Mouse (Mus musculus) cerebellum, postnatal 4 days (tissue): ENCODE results near the gene Ciita.

Experiments
- DNase-seq, 2 experiments: peaks; one replicate each; pipeline ENCODE4 v3.0.0; 2022; ENCODE audit warnings: low spot score in 2 of 2, mixed read lengths in 1 of 2

Gene Ciita

GRCm38 (mm10) chr16:10515953-10516572, 36.2 kb downstream of the Ciita start:
- DNase-seq, result no peak

GRCm38 (mm10) chr16:10518030-10518429, 38.2 kb downstream of the Ciita start:
- no peak for DNase-seq

GRCm38 (mm10) chr16:10520908-10521614, 41.2 kb downstream of the Ciita start:
- peak; percentile 80 to 89 for DNase-seq

GRCm38 (mm10) chr16:10522811-10523210, 43.0 kb downstream of the Ciita start:
- DNase-seq, result peak; percentile 54 to 82

DNA sequence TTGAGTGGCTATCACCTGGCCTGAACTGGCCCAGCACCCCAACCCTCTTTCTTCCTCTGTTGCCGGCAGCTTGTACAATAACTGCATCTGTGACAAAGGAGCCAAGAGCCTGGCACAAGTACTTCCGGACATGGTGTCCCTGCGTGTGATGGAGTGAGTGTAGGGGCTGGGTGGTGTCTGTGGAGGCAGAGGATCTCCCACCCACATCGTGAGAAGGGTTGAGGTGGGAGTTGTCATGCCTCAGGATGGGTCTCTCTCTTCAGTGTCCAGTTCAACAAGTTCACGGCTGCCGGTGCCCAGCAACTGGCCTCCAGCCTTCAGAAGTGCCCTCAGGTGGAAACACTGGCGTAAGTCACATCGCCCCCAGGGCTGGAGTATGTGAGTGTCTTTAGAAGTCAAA, 43.8 kb downstream of the Ciita start:
- DNase-seq, result no peak

GRCm38 (mm10) chr16:10524866-10525609, 45.2 kb downstream of the Ciita start:
- DNase-seq, result no peak

- no peak for DNase-seq
These were observed 45.7 kb downstream of the Ciita start for GRCm38 (mm10) chr16:10525610-10525980.

DNA sequence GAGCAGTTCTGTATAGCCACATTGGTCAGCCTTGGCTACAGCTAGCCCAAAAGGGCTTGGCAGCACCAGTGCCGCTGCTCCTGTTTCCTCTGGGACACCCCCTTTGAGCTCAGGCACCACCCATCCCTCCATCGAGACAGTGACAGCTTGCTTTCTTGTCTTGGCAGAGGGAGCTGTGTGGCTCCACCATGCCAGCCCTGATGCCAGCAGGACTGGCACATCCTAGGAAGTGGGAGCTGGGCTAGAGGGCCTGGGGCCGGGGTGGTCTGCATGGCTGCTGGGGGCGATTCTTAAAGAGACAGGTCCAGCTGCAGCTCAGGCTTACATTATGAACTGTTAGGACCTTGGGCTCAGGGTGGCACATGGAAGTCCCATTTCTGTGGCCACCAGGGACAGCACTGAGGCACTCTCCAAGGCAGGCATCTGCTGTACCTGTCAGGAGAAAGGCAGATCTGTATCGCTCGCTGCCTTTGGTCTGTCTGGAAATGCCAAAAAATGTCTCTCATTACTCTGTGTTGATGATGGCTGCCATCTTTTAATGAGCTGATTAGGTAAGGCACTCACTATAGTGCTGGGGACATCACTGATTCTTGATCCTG, 47.3 kb downstream of the Ciita start:
- DNase-seq, result peak in 1 of 2 experiments; percentile 26

DNA sequence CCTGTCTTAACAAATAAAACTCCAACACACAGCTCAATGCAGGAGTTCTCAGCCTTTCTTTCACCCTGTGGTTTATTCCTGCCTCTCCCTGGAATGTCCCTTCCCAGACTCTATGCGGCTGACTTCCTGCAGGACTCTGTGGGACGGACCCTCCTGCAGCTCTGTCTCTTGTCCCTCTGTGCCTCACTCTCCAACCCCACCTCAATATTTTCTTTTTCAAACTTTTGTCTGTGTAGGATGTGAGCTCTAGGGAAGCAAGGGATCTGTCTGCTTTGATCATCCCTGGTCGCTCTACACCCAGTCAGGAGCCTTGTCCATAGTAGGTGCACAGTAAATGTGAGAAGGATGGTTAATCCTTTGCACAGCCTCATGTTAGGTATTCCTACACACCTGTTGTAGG, 48.5 kb downstream of the Ciita start:
- no peak for DNase-seq

DNA sequence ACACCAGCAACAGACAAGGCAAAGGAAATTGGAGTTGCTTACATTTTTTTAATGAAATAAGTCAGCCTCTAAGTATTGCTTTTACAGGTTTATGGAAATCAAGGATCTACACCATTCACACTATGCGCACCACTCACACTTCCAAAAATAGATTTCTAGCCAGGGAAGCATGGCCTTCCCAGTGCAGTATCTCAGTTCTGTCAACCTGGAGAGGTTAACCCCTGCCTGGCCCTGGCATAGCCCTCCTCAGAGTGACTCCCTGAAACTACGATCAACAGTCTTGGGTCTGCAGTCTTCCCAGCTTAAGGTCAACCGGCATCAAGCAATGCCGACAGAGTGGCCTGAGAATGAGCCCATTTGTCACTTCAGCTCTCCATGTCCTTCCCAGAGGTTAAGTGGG, 50.3 kb downstream of the Ciita start:
- no peak for DNase-seq

GRCm38 (mm10) chr16:10533781-10534180, 53.9 kb downstream of the Ciita start:
- DNase-seq, result no peak

DNA sequence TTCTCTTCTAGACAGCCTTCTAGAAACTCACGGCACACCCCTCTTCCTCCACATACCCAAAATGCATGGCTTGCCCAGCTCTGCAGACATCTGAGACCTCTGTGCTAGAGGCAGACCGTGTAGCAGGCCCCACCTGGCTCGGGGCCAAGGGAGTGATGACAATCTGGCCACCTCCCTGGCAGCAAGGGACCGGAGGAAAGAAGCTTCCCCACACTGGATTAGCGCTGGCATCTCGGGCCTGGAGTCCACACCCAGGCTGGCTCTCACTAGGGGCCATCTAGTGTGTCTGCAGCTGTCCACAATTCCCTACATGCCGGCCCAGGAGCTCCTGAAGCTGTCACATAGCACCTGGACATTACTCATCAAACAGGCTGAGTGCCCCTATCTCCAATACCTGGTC, 54.7 kb downstream of the Ciita start:
- peak; percentile 41 to 77 for DNase-seq

DNA sequence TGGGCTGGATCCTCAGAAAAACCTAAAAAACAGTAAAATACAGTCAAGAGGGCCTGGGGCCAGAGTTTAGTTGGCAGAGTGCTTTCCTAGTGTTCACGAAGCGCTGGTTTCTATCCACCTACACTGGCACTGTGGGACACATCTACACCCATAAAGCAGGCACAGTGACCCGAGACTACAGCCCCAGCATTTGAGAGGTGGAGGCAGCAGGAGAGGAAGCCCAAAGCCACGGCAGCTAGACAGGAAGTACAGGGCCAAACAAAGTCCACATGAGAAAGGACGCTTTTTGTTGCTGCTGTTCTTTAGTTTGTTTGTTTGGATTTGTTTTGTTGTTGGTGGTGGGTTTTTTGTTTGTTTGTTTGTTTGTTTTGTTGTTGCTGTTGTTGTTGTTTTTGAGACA, 56.5 kb downstream of the Ciita start:
- no peak for DNase-seq

- DNase-seq, result no peak
These were observed 57.1 kb downstream of the Ciita start for GRCm38 (mm10) chr16:10536961-10537360.

- DNase-seq, result no peak
These were observed 61.1 kb downstream of the Ciita start for GRCm38 (mm10) chr16:10540763-10541597.

DNA sequence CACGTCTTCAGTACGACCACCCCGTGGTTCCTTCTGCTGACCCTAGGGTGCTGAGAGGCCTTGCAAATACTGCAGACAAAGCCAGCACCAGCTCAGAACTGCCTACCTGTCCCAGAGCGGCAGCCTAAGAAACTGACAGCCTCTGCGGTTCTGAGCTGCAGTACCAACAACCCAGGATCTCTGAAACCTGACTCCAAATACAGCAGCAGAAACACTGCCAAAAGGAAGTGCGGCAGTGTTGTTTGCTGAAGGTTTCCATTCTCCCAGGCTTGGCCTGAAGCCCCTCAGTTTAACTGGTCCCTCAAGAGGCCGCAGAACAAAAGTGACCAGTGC, 61.7 kb downstream of the Ciita start:
- DNase-seq, result no peak

DNA sequence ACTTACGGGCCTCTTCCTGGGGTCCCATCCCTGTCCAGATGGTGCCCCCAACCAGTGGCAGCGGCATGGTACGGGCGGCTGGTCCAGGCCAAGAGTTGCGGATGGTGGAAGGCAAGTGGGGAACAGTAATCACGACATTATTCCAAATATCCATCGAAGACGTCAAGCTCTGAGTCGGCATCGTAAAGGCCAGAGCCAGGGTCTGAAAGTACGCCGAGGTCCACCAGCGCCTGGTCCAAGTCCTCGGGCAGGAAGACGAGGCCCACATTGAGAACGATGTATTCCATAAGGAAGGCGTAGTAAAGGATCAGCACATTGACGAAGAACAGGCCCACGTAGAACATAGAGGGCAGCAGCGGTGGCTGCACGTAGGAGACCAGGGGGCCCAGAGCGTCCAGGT, 62.4 kb downstream of the Ciita start:
- peak in 1 of 2 experiments; percentile 14 for DNase-seq

DNA sequence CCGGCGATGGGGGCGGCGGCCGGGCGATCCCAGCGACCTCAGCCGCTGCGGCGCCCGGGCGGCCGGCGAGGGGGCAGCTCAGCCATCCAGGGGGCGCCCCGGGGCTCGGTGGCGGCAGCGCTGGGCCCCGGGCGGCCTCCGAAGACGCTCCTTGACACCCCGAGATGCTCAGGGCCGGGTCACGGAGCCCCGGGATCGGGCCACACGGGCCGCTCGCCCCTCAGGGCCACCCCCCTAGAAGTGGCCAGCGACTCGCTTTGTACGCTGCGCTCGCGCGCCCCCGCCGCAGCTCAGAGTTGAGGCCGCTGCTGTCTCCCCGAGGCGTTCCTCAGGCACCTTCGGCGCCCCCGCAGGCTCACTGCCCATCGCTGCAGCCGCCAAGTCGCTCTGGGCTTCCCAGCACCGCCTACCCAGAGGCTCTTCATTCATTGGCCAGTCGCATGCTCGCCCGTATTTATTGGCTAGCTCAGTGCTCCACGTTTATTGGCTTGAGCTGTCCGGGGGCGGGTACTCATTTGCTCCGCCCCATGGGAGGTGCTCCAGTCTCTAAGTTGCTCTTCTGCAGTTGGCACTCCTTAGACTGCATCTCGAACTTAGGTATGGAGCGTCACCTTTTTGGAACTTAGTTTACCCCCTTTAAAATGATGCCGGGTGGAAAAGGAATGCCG, 63.0 kb downstream of the Ciita start, which contains the start of gene Dexi:
TSS of gene Dexi (minus strand) at position 357 of the 668 bp plus-strand sequence.
- peak; percentile 81 to 88 for DNase-seq

DNA sequence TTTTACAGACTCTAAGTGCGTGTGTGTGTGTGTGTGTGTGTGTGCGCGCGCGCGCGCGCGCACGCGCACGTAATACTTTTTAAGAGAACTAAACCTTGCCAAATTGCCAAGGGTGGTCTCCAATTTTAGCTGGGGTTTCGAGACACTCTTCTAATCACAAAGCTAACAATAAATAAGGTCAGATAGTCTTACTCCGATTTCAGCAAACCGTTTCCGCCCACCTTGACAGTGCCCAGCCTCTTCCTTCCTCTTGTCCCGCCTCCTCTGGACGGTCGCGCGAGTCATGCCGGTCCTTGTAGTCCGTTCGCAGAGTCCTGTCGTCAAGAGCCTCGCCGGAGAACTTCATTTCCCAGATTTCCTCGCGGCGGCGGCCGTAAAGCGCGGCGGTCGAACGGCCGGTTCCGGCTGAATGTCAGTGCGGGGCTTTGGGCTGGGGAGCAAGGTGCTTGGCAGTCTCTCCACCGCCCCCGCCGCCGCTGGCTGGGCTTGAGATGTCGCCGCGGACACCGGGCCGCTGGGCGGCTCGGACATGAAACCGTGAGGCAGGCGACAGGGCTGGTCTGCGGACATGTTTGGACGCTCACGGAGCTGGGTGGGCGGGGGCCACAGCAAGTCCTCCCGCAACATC, 65.2 kb downstream of the Ciita start, which contains the start of gene Clec16a:
TSS of gene Clec16a (plus strand) at position 345 of the 628 bp plus-strand sequence.
- DNase-seq, result peak; percentile 91 to 95

GRCm38 (mm10) chr16:10546865-10547264, 67.0 kb downstream of the Ciita start:
- no peak for DNase-seq
